Mouse (Mus musculus): Measurements from ENCODE around the gene Npr2. TPM values are rescaled to one million over a fixed set of nuclear protein-coding genes. Genes with fewer than 3 reads are reported as not detected.

The Npr2 gene
- total and polyA plus RNA-seq, 2 experiments: 29.2 to 39.1 TPM

DNA sequence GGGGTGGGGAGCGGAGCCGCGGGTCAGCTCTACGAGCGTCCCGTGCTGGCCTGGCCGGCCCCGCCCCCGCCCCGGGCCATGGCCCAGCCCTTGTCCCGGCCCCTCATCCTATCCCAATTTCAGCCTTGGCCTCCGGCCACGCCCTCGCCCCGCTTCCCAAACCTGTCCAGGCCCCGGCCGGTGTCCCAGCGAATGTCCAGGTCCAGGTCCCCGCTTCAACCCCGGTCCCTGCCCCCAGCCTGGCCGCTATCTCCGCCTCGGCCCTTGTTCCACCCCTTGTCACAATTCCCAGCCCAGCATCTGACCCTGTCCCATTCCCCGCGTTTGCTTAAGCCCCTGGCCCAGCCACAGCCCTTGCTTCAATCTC lies 37.7 kb downstream of the Npr2 start:
- Histone ChIP-seq H3K27ac (replicated peaks; ENCODE audit: insufficient read depth, low read depth, low read length) (no peak overlapping the region), H3K27me3 (ENCODE audit: control insufficient read depth, insufficient read depth, low read length) (no peaks in the 10 kb centered on the region), H3K4me3 (ENCODE audit: insufficient read depth, low read depth, low read length) (peak overlapping the region; percentile 77), H3K9ac (ENCODE audit: low read depth, low read length) (peak overlapping the region; percentile 73), H3K36me3 (ENCODE audit: control insufficient read depth, insufficient read depth, low read length) (no peaks in the 10 kb centered on the region), H3K79me2 (ENCODE audit: control insufficient read depth, insufficient read depth, low read length) (no peaks in the 10 kb centered on the region), H3K4me1 (ENCODE audit: control insufficient read depth, insufficient read depth, low read length) (peaks cover 7% of the 10 kb centered on the region; the same call in 1 of the 2 replicates)
- DNase-seq (ENCODE audit: extremely low read depth, low read depth, low spot score): peak; percentile 66
- TF ChIP-seq CTCF (IDR thresholded peaks at IDR 0.05; ENCODE audit: low read depth, low read length) (no peak), POLR2A (IDR thresholded peaks at IDR 0.05; ENCODE audit: extremely low read depth, insufficient read depth, low read length) (no peak)
- 1% methylated on average over 17 of the region's 25 CpGs for WGBS

DNA sequence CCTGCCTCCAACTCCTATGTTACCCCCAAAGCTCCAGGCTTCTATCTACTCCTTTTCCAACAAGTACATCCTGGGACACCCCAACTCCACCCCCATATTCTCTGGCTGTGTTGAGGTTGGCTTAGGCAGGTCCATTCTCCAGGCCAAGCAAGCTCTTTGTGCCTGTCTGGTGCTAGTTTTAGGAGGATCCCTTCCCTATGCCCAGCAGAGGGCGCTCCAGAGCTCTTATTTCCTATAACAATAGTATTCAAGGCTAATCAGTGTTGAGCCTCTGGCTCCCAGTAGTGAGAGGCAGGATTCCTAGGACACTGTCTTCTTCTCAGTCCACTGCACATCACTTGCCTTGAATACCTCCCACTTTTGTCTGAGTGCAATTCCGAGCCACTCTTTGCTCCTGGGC lies 40.3 kb downstream of the Npr2 start:
- peak; percentile 67 for DNase-seq (ENCODE audit: extremely low read depth, low read depth, low spot score)
- TF ChIP-seq CTCF (IDR thresholded peaks at IDR 0.05; ENCODE audit: low read depth, low read length) (peak; percentile 75), POLR2A (IDR thresholded peaks at IDR 0.05; ENCODE audit: extremely low read depth, insufficient read depth, low read length) (no peak)
- Histone ChIP-seq H3K9ac (ENCODE audit: low read depth, low read length) (no peak overlapping the region), H3K4me3 (ENCODE audit: insufficient read depth, low read depth, low read length) (no peak overlapping the region), H3K79me2 (ENCODE audit: control insufficient read depth, insufficient read depth, low read length) (no peaks in the 10 kb centered on the region), H3K27me3 (ENCODE audit: control insufficient read depth, insufficient read depth, low read length) (no peaks in the 10 kb centered on the region), H3K27ac (replicated peaks; ENCODE audit: insufficient read depth, low read depth, low read length) (no peak overlapping the region), H3K4me1 (ENCODE audit: control insufficient read depth, insufficient read depth, low read length) (peaks cover 7% of the 10 kb centered on the region; the same call in 1 of the 2 replicates), H3K36me3 (ENCODE audit: control insufficient read depth, insufficient read depth, low read length) (no peaks in the 10 kb centered on the region)
- WGBS: 24% methylated on average over 2 of the region's 2 CpGs

GRCm38 (mm10) chr4:43673703-43674102 lies 42.0 kb downstream of the Npr2 start:
- TF ChIP-seq POLR2A (IDR thresholded peaks at IDR 0.05; ENCODE audit: extremely low read depth, insufficient read depth, low read length) (no peak), CTCF (IDR thresholded peaks at IDR 0.05; ENCODE audit: low read depth, low read length) (no peak)
- Histone ChIP-seq H3K4me3 (ENCODE audit: insufficient read depth, low read depth, low read length) (no peak overlapping the region), H3K4me1 (ENCODE audit: control insufficient read depth, insufficient read depth, low read length) (peaks cover 6% of the 10 kb centered on the region; the same call in 1 of the 2 replicates), H3K27ac (replicated peaks; ENCODE audit: insufficient read depth, low read depth, low read length) (no peak overlapping the region), H3K36me3 (ENCODE audit: control insufficient read depth, insufficient read depth, low read length) (no peaks in the 10 kb centered on the region), H3K27me3 (ENCODE audit: control insufficient read depth, insufficient read depth, low read length) (no peaks in the 10 kb centered on the region), H3K79me2 (ENCODE audit: control insufficient read depth, insufficient read depth, low read length) (no peaks in the 10 kb centered on the region), H3K9ac (ENCODE audit: low read depth, low read length) (no peak overlapping the region)
- DNase-seq (ENCODE audit: extremely low read depth, low read depth, low spot score): no peak
- WGBS: 90% methylated on average over 8 of the region's 8 CpGs

DNA sequence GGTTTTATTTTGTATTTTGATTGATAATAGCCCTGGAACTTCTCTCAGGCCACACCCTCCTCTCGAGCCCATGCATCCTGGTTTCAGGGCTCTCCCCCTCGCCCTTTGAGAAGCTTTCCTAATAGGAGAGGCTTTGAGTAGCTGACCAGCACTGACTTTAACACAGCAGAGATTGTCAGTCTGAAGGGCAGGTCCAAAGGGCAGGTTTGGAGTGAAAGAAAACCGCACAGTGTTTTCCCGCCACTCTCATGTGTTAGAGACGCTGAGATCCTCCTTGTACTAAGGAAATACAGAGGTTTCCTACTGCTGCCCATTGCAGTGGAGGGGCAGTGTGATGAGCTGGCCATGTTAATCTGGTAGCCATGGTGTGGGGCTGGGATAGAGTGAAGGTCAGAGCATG lies 43.2 kb downstream of the Npr2 start:
- WGBS: 42% methylated on average over 5 of the region's 5 CpGs

GRCm38 (mm10) chr4:43675608-43676007 lies 43.9 kb downstream of the Npr2 start:
- no peak for DNase-seq (ENCODE audit: extremely low read depth, low read depth, low spot score)
- no peak for TF ChIP-seq POLR2A (IDR thresholded peaks at IDR 0.05; ENCODE audit: extremely low read depth, insufficient read depth, low read length)
- no peak for TF ChIP-seq CTCF (IDR thresholded peaks at IDR 0.05; ENCODE audit: low read depth, low read length)
- Histone ChIP-seq H3K27me3 (ENCODE audit: control insufficient read depth, insufficient read depth, low read length) (no peaks in the 10 kb centered on the region), H3K9ac (ENCODE audit: low read depth, low read length) (no peak overlapping the region), H3K27ac (replicated peaks; ENCODE audit: insufficient read depth, low read depth, low read length) (no peak overlapping the region), H3K4me1 (ENCODE audit: control insufficient read depth, insufficient read depth, low read length) (no peaks in the 10 kb centered on the region), H3K4me3 (ENCODE audit: insufficient read depth, low read depth, low read length) (no peak overlapping the region), H3K36me3 (ENCODE audit: control insufficient read depth, insufficient read depth, low read length) (no peaks in the 10 kb centered on the region), H3K79me2 (ENCODE audit: control insufficient read depth, insufficient read depth, low read length) (no peaks in the 10 kb centered on the region)
- 90% methylated on average over 4 of the region's 4 CpGs for WGBS

More for the DNA sequence above, 43.2 kb downstream of the Npr2 start:
- H3K36me3 ChIP-seq (ENCODE audit: control insufficient read depth, insufficient read depth, low read length): no peaks in the 10 kb centered on the region
- no peaks in the 10 kb centered on the region for H3K27me3 ChIP-seq (ENCODE audit: control insufficient read depth, insufficient read depth, low read length)
- no peaks in the 10 kb centered on the region for H3K4me1 ChIP-seq (ENCODE audit: control insufficient read depth, insufficient read depth, low read length)
- H3K4me3 ChIP-seq (ENCODE audit: insufficient read depth, low read depth, low read length): no peak overlapping the region
- no peak for TF ChIP-seq CTCF (IDR thresholded peaks at IDR 0.05; ENCODE audit: low read depth, low read length)
- TF ChIP-seq POLR2A (IDR thresholded peaks at IDR 0.05; ENCODE audit: extremely low read depth, insufficient read depth, low read length): no peak
- no peaks in the 10 kb centered on the region for H3K79me2 ChIP-seq (ENCODE audit: control insufficient read depth, insufficient read depth, low read length)
- H3K9ac ChIP-seq (ENCODE audit: low read depth, low read length): no peak overlapping the region
- no peak for DNase-seq (ENCODE audit: extremely low read depth, low read depth, low spot score)
- H3K27ac ChIP-seq (replicated peaks; ENCODE audit: insufficient read depth, low read depth, low read length): no peak overlapping the region

DNA sequence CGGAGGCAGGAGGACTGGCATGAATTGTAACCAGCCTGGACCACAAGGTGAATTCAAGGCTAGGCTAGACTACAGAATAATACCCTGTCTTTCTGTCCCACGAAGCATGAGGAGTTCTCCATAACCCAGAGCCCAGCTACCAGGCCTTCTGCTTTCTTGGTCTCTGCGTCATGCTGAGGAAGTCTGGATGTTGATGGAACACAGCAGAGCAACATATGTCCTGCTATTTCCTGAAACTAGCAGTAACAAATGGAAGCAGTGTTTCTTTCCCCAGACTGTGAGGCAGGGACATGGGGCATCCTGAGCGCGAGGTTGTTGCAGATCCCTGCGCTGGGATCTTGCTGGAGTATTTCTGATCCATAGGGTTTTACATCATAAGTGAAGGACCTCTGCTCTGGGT lies 46.8 kb downstream of the Npr2 start:
- Histone ChIP-seq H3K4me3 (ENCODE audit: insufficient read depth, low read depth, low read length) (no peak overlapping the region), H3K27me3 (ENCODE audit: control insufficient read depth, insufficient read depth, low read length) (no peaks in the 10 kb centered on the region), H3K36me3 (ENCODE audit: control insufficient read depth, insufficient read depth, low read length) (no peaks in the 10 kb centered on the region), H3K27ac (replicated peaks; ENCODE audit: insufficient read depth, low read depth, low read length) (no peak overlapping the region), H3K9ac (ENCODE audit: low read depth, low read length) (no peak overlapping the region), H3K4me1 (ENCODE audit: control insufficient read depth, insufficient read depth, low read length) (no peaks in the 10 kb centered on the region), H3K79me2 (ENCODE audit: control insufficient read depth, insufficient read depth, low read length) (no peaks in the 10 kb centered on the region)
- no peak for TF ChIP-seq CTCF (IDR thresholded peaks at IDR 0.05; ENCODE audit: low read depth, low read length)
- TF ChIP-seq POLR2A (IDR thresholded peaks at IDR 0.05; ENCODE audit: extremely low read depth, insufficient read depth, low read length): no peak
- DNase-seq (ENCODE audit: extremely low read depth, low read depth, low spot score): no peak
- 93% methylated on average over 6 of the region's 6 CpGs for WGBS
